Mouse (Mus musculus): ENCODE measurements around the gene Fgf14.
"Not testable (repeated sequence)": the region's sequence is repeated elsewhere in the genome, so short reads cannot be mapped to it uniquely, and the experiment has no call there.

Fgf14 gene

DNA sequence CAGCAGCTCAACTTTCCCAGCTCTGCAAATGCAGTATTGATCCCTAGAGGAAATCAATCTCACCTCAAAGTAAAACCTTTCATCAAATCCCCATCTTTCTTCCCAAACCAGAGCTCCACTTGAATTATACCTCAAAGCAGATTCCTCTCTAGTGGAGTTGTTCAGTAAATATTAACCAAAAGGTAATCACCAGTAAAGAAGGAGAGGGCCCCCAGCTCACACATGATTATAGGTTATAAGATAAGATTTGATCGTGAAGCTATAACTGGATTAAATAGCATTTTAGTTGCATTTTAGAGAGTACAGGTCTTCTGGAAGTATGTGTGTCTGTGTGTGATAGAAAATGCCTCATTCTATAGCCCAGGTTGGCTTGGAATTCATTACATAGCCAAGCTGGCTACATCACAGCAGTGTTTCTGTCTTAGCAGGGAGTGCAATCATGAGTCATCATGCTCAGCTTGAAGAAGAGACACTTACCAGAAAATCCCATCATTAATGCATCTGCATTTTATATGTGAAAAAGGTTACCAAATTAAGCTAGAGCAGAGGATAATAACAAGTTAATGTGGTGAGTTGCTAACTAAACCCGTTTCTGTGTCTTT, 202.8 kb downstream of the Fgf14 start:
- no peak for DNase-seq (ENCODE audit: low spot score in 2 of 2)

DNA sequence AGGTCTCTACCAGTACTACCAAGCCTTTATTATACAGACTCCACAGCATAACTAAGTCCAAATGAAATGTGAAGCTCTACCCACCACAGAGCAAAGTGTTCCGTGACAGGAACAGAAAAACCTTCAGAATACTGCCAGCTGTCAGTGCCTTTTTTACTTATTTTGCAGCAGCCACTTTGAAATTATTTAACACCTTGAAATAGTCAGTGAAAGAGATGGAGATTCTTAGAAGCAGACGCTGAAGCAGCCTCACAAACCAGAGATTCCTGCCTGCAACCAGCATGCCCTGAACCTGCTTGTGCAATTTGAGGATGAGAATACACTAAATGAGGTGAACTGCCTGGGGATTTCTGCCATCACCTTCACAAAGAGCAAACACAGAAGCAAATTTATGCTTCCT, 206.0 kb downstream of the Fgf14 start:
- no peak for DNase-seq (ENCODE audit: low spot score in 2 of 2)

DNA sequence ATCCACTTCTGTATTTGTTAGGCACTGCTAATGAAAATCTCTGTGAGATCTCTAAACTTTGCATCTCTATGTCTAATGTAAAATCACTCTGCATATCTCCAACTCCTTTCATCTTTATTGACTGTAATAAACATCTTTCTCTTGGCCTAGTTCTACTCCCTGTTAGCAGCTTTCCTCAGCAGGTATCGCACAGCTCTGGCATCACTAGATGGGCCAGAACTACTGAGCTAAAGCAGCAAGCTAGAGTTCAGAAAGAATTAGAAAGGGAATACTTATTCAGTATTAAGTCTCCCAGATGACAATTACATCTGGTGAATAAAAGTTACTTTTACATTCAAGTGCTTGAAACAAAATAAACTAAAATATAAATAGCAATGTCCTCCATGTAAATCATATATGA, 221.8 kb downstream of the Fgf14 start:
- no peak for DNase-seq (ENCODE audit: low spot score in 2 of 2)

DNA sequence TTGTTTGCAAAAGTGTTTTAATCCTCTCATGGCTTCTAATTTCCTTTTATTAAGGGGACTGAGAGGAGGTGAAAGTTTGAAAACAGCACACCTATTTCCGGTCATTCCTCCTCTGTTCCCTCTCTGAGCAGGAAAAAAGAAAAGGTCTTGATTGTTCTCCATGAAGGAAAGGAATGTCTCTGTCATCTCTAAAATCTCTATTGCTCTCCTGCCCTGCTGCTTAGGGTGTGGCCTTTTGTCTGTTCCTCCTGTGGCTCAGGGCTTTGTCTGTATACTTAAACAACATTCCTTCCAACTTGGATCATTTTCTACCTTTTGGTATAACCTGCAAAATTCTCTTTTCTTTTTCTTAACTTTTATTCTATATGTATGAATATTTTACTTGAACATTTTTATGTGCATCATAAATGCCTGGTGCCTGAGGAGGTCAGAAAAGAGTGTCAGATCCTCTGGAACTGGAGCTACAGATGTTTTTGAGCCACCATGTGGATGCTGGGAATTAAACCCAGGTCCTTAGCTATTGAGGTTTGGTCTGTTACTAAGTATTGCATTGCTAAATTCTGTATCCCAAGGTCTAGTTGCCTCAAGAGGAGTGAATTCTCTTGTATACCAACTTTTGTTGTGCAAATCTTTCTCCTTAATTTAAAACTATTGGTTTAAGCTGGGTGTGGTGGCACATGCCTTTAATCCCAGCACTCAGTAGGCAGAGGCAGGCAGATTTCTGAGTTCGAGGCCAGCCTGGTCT, 230.7 kb downstream of the Fgf14 start:
- DNase-seq (ENCODE audit: low spot score in 2 of 2), result no peak

DNA sequence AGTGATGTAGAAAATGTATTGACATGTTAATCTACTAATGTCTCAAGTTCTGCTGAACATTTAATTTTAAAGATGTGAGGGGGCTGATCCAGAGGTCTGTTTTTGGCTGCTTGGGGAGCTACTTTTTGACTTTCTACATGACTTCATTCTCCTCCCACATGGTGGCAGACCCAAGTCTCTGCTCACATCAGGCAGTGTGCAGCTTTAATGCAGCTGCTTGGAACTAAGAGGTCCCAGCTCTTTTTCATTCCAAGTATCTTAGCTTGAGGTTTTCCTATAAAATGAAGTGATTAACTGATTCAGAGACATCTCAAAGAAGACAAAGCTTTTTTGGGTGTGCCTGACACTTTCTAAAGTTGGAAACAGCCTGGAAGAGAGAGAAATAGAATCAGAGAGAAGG, 232.1 kb downstream of the Fgf14 start:
- no peak for DNase-seq (ENCODE audit: low spot score in 2 of 2)

DNA sequence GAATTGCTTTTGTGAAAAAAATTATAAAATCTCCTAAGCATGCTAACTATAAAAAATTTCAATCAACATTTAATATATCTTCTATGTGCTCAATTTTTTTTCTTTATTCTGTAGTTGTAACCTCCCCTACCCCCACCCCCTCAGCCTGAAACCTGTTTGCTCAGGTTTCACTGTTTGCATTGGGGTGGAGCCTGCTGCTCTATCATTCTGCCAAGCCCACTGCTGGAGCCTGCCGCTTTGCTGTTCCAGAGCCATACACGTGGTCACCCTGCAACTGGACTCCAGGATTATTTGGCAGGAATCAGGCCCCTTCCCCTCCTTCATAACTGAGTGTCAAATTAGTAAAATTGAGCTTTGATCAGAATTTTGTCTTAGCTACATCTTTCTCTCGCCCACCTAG, 237.6 kb downstream of the Fgf14 start:
- not testable (repeated sequence) for DNase-seq (ENCODE audit: low spot score in 2 of 2)

DNA sequence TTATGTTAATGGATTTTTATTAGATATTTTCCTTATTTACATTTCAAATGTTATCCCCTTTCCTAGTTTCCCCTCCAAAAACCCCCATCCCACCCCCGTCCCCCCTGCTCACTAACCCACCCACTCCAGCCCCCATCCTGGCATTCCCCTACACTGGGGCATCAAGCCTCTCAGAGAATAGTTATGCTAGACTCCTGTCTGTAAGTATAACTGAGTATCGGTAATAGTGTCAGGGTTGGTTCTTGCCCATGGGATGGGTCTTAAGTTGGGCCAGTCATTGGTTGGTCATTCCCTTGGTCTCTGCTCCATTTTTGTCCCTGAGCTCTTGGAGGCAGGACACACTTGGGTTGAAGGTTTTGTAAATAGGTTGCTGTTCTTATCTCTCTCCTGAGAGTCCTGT, 265.0 kb downstream of the Fgf14 start:
- DNase-seq (ENCODE audit: low spot score in 2 of 2), result no peak

DNA sequence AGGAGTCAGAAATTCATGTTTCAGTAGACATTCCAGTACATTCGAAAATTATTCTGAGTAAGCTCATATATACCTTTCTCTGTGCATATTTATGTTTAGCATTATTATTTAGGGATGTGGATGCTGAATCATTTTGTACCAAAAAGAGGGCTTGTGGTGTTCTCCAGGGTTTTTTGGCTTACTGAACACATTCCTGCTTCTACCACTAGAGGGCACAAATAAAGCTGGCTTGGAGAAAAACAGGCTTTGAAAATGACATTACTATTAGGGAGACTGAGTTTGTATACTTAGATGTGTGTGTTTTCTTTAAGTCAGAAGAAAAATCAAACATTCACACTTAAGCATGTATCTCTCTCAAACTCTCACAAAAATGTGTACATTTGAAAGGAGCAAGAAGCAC, 266.0 kb downstream of the Fgf14 start:
- DNase-seq (ENCODE audit: low spot score in 2 of 2), result no peak

DNA sequence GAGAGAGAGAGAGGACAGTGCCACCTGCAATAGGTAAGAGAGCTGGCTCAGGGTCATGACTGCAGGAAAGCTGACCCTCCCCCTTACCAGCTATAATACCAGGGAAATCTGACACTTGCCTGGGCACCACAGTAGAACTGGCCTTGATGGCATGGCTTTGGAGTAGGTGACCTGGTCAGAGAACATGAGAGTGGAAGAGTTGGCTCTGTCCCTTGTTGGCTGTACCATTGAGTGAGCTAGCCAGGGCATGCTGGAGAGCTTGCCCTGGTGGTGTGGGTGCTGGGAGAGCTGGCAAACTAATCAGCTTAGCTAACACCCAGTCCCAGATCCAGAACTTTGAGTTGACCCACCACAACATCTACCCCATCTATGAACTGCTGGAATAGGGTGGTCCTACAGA, 348.5 kb downstream of the Fgf14 start:
- DNase-seq (ENCODE audit: low spot score in 2 of 2), result no peak

DNA sequence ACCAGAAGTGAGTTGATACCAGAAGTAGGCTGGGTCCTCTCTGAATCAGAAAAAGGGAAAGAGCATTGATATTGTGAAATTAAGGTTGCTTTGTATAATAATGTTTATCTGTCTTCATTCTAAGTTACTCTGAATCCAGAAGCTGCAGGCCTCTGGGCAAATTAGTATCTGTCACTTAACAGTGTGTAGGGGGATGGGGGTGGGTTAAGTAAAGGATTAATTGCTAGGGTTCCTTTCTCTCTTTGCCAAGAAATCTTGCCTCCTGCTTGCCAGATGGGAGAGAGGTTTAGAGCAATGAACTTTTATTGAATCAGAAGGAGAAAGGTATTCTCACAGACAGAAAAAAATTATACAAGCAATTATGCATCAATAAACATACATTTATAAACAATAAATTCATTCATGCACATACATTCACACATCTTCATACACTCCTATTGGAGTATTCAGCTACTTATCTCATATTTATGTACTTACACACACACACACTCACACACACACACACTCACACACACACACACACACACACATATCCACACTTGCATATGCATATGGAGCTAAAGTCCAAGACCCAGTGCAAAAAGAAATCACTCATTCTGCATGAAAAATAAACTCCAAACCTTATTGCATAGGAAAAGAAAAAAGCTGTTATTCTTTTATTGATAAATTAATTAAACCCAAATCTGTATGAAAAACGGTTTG, 357.8 kb downstream of the Fgf14 start:
- DNase-seq (ENCODE audit: low spot score in 2 of 2), result no peak

DNA sequence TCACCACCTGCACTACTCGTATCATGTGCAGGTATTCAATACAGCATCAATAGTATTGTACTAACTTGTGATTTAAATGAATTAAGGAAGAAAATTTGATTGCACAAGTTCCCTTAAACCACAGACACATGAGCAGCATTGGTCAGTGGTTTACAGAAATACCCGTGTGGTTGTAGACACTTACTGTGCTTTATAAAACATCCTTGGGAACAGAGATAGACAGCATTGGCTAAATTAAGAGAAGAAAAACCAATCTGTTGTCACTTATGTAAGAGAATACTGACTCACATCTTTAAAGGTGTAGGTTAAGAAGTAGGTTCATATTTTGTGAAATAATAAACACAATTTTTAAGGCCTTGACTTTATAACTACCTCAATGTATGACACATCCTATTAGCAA, 361.4 kb downstream of the Fgf14 start:
- DNase-seq (ENCODE audit: low spot score in 2 of 2), result no peak

DNA sequence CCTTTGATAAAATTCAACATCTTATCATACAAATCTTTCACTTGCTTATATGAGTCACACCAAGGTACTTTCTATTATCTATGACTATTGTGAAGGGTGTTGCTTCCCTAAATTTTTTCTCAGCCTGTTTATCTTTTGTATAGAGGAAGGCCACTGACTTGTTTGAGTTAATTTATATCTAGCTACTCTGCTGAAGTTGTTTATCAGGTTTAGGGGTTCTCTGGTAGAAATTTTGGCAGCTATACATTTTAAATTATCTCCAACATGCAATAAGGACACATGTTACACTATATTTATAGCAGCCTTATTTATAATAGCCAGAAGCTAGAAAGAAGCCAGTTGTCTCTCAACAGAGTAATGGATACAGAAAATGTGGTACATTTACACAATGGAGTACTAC, 389.9 kb downstream of the Fgf14 start:
- DNase-seq (ENCODE audit: low spot score in 2 of 2), result no peak

DNA sequence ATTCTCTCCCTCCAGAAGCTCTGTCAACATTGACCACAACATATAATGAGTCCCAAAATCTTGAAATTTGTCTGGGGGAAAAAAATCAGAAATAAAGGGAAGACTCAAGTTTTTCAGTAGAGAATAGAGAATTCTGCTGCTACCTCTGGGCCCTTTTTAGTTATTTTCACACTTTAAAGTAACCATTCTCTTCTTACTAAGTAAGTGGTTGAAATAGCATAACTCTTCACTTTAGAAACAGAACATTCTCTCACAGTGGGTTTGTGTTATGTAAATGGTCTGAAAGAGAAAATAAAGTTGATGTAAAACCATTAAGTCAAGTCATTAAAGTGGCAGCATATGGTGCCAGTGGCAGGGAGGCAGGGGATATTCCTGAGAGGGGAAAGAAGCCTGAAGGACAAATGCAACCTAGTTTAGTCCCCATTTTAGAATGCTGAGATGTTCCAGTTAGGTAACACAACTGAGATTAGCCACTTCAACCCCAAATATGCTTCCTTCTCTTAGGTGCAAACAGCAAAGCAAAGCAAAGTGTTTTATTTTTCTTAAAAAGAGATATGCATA, 398.5 kb downstream of the Fgf14 start:
- DNase-seq (ENCODE audit: low spot score in 2 of 2), result no peak

DNA sequence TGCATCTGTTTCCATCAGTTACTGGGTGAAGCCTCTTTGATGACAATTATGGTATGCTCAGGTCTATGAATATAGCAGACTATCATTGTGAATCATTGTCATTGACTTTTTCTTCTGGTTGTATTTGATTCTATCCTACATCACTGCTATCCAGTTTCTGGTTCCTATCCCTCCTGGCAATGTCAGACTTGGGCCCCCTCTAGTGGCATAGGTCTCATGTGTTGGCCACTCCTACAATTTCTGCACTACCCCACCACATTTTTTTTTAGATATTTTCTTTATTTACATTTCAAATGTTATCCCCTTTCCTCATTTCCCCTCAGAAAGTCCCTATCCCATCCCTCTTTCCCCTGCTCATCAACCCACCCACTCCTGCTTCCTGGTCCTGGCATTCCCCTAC, 409.9 kb downstream of the Fgf14 start:
- DNase-seq (ENCODE audit: low spot score in 2 of 2), result no peak

DNA sequence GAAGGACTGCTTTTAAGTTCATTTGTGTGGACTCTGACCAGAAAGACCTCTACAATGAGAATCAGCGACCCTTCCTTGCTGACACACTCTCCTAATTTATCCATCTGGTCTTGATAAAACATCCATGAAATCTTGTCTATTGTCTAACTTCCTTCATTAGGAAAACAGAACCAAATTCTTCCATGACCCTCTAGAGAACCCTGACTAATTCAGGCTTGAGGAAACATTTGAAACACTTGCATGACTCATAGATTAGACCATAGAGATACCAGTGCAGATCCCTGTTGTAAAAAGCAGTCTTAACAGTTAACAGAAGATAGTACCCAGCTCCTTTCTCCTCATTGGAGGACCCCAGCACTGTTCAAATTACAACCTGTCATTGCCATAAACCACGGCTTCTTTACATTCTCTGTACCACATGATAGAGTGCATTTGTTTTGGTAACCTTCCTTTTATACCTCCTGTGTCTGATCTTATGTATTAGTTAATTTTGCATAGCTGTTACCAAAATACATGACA, 412.3 kb downstream of the Fgf14 start:
- DNase-seq (ENCODE audit: low spot score in 2 of 2), result no peak

DNA sequence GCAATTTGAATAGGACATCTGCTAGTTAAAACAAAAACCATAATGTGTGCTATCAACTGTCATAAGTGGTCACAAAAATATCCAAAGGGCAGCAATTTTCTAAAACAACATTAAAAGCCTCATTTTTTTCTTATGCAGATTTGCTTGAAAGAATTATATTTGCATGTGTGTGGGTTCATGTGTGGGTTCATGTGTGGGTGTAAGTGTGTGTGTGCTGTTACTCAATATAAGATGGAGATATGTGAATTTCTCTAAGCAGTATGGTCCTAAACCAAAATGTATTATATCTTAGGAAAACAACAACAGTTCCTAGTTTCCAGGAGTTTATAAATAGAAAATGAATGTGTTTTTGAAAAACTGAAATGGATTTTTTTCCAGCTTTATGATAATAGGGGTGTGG, 413.7 kb downstream of the Fgf14 start:
- DNase-seq (ENCODE audit: low spot score in 2 of 2), result no peak

DNA sequence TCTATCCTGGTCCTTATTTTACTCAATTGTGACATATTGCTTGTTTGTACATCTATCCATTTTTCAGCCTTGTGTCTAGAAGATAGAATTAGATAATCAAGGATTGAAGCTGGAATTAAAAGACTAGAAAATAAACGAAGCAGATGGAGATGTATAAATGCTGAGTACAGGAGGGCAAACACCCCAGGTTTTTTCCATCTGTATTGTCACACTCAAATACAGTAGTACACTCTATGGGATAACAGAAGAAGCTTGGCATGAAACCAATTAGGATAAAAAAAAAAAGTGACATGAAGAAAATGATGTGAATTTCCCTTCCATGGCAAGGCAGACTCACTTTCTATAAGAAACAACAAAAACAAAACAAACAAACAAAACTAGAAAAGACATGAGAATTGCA, 429.4 kb downstream of the Fgf14 start:
- no peak for DNase-seq (ENCODE audit: low spot score in 2 of 2)

DNA sequence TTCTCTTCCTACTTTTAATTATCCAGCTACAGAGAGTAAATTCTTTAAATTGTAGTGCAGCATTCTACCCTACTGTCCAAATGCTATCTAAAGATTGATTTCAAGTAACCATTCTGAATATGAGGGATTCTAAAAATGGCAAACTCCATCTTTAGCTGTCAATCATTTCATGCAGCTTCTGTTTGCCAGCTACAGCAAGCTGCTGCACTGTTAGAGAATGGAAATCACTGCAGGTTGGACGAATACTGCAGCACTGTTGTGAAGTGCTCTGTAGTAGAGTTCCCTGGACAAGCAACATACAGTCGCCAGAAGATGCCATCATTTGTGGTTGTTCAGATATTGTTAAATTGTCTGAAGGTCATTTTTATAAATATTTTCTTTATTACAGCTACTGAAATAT, 453.5 kb downstream of the Fgf14 start:
- no peak for DNase-seq (ENCODE audit: low spot score in 2 of 2)

DNA sequence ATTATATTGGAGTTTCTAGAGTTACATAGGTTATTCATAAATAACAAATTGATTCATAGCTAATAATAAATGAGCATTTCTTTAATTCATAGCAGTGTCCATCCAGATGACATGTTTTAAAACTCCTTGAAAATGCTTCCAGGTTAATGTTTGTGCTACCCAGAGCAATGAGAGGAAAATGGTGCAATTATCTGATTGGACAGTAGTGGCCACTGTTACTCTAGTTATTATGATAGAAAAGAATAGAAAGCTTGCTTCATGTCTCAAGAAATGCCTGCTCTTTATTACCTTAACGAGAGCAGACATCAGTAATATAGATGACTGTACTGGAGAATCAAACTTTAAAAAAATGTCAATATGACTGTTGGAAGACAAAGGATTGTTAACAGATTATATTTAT, 454.5 kb downstream of the Fgf14 start:
- no peak for DNase-seq (ENCODE audit: low spot score in 2 of 2)

DNA sequence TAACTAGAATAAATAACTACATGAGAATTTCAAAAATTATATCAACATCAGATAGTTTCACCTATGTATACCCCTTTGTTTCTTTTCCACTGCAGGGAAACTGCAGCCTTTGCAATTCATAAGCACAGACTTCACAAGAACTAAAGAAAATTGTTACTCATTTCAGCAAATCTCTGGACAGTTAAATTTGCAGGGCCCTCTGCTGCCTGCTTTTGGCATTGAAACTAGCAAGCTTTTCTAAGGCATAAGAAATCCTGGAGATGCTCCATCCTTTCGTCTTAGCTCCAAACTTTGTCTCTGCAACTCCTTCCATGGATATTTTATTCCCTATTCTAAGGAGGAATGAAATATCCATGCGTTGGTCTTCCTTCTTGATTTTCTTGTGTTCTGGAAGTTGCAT, 455.9 kb downstream of the Fgf14 start:
- no peak for DNase-seq (ENCODE audit: low spot score in 2 of 2)

DNA sequence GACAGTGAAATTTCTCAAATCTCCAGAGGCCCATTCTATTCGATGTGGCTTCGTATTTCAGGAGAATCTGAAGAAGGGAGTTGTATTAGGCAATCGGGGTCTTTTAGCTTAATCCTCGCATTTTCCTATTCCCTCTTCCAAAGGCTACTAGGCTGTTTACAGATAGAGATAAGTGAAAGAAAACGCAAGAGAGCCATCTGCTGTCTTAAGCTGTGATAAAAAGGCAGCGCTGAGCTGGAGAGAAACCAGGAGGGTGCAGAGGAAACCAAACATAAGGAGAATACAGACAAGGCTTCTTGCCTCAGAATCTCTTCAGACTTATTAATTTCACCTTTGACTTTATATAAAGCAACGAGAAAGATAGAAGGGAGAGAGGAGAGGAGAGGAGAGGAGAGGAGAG, 481.1 kb downstream of the Fgf14 start:
- no peak for DNase-seq (ENCODE audit: low spot score in 2 of 2)

DNA sequence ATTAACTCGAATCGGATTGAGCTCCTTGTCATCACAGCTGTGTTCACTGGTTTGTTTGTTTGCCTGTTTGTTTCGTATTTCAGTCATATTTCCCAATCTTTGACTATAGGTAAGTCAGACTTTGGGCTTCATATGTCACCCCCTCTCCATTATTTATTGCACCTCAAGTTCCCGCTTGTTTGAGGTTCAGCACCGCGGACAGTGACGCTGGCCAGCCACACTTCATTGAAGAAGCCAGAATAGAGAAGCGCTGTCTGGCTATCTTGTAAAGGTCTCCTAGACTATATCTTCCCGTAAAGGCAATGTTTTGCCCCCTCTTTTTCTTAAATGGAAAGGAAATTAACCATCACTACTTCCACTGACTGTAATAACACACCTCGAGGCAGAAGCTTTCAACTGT, 481.6 kb downstream of the Fgf14 start:
- no peak for DNase-seq (ENCODE audit: low spot score in 2 of 2)

DNA sequence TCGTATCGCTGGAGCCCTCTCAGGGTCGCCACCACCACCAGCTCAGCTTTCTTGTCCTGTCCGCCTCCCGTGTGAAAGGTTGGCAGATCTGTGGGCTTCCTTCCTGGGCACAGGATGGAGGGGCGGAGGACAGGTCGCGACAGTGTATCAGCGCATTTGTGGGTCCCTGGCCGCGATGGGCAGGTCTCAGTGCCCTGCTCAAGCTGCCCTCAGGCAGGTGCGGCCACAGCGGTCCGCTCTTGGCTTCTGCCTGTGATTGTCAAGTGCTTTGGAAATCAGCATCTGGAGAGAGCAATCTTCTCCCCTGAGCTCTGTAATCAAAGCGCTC, 484.1 kb downstream of the Fgf14 start:
- DNase-seq (ENCODE audit: low spot score in 2 of 2), result peak in 1 of 2 experiments; percentile 1

Measured in urinary bladder, adult 18-20 months (tissue).